Mouse (Mus musculus) layer of hippocampus, postnatal 36 days (tissue): ENCODE measurements at regions not wholly inside any gene's neighbourhood (a gene's known extent, or its start where the extent isn't known, plus 50 kb on each side); places are given as distances from the start of the nearest gene placed in this dataset.
A peak's percentile ranks its signal among the peaks of the same experiment; 100 is the strongest.

Experiments
- DNase-seq, 2 experiments: peaks; one replicate each; pipeline ENCODE4 v3.0.0; 2022

DNA sequence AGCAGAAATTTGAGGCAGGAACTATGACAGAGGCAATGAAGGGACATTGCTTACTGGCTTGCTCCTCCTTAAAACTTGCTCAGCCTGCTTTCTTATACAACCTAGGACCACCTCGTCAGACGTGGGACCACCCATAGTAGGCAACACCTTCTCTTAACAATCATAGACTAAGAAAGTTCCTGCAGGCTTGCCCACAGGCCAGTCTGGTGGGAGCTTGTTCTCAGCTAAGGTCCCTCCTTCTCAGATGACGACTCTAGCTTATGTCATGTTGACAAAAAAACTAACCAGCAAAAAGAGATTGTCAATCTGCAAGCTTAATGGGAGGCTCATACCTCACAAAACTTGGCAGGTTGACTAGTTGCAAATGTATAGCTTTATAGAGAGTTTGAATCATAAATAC is 56.5 kb upstream of the Lsm6 start:
- no peak for DNase-seq

DNA sequence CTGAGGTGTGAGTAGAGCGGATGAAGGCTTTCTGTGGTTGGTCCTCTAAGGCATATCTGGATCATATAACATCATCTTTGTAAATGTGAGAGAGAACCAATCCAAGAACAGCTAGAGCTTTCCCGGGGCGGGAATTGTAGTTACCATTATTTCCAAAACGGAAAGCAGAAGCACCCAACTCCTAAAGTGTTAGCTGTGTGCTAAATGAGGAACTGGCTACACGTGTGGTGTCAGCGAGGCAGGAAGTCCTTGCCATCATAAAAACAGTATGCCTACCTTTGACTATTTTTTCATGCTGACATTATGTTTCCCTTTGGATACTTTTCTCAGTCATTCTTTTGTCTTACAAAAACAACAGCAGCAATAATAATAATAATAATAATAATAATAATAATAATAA is 68.8 kb upstream of the Lsm6 start:
- DNase-seq = no peak

DNA sequence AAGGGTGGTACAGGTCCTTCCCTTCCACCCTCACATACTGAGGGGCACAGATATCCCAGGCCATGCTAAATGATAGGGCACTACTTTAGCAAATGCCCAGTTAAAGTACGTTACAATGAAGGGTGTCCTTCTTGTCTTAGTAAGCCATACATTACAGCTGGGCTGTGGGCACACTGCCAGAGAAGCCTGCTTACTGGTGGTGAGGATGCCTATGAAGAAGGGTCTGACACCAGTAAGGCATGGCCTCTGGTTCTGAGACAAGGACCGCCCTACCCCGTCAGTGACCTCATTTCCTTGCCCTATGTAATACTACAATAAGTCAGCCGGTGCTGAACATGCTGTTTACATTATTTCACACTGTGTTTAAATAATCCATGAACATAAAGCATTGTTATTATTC is 69.6 kb upstream of the Lsm6 start:
- no peak for DNase-seq

DNA sequence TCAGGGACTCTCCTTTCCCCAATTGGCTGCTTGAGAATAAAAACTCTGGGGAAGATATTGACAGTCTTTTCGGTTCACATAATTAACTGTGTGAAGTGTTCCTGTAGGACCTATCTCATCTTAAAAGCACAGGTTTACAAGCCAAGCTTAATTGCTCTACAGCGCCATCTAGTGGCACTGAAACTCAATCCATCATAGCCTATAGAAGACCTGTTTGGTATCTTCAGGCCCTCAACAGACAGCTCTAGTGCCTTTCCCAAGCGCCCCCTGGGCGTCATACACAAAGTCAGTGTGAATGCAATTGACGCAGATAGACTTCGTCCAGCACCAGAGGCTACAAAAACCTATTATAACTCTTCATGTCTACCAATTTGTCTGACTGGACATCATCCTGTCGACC is 78.9 kb upstream of the Lsm6 start:
- DNase-seq = peak; percentile 26 to 38

DNA sequence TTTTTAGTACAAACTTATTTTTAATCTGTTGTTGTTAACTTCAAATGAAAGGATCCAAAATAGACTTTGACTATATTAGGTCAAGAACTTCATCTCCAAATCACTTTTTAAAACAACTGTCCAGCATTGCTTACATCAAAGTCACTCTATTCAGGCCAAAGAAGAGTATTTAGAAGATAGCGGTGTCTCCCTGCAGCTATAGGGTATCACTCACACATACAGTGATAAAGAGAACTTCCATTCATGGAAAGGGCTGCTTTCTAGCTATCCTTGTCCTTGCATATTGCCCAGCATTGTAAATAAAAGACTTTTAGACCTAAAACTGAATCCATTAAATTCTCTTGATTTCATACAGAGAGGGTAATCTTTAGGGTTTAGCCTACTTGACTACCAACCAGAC is 82.1 kb upstream of the Lsm6 start:
- no peak for DNase-seq

DNA sequence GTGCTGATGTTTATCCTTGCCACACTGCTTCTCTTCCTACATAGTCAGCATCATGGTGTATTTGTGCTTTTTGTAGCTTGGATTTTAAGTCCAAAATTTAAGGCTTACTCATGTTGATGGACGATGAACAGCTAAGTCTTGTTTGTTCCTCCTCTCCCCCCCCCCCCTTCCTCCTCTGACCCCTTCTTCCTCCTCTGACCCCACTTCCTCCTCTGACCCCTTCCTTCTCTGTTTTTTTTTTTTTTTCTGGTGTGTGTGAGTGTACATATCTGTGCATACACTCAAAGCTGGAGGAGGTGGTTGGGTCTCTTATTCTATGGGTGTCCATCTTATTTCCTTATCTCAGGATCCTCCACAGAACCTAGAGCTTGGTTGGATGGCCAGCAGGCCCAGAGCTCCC is 87.0 kb upstream of the Lsm6 start:
- DNase-seq = no peak

DNA sequence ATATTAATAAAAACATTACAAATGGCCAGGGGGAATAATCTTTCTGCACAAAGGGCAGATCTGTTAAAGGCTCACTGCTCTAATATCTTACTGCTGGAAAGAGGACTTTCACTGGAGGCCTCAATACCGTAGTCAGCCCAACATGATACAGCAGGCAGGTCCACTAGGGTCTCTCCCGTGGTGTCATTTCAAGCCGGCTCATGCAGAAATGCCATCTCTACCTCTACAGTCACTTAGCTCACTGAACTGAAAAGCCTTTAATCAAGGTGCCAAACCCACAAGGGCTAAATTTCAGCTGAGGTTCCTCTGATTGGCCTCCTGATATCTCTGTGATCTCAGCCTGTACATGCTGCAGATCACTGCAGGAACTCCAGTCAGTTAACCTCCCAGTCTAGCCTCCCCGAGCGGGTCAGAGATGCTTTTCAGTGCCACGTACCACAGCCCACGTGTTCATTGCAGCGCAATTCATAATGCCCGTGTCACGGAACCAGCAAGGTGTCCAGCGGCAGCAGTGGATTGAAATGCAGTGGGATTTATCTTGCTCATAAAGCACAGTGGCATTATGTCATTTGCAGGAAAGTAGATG is 90.4 kb upstream of the Lsm6 start:
- no peak for DNase-seq

DNA sequence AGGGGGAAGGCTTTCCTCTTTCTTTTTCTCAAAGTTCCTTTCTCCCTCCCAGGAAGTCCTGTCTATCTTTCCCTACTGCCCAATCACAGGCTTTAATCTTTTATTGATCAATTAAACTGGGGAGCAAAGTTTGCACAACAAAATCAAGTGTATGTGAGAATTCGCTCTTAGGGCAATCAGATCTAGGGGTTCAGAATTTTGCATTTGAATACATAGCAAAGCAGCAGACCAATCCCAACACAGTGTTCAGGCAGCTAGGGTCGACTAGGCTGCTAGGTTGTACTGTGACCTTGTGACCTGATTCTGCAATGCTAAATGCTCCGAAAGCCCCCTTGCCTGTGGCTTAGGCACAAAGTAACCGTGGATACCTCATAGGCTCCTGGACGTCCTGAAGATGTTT is 91.5 kb upstream of the Lsm6 start:
- no peak for DNase-seq

DNA sequence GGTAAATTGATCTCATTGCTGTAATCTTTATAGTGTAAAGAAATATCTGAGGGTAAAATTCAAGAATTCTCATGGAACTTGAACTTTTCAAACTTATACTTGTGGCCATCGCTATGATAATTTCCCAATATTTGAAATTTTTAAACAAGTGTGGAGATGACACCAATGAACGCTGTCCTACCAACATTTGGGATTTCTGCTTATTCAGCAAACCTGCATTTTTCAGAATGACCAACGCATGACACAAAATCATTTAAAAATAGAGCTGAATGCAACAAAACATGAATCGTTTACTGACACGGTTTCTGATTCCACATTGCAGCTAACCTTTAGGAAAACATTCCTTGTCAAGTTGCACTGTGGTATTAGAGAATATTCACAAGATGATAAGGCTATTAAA is 92.9 kb upstream of the Lsm6 start:
- DNase-seq = no peak

DNA sequence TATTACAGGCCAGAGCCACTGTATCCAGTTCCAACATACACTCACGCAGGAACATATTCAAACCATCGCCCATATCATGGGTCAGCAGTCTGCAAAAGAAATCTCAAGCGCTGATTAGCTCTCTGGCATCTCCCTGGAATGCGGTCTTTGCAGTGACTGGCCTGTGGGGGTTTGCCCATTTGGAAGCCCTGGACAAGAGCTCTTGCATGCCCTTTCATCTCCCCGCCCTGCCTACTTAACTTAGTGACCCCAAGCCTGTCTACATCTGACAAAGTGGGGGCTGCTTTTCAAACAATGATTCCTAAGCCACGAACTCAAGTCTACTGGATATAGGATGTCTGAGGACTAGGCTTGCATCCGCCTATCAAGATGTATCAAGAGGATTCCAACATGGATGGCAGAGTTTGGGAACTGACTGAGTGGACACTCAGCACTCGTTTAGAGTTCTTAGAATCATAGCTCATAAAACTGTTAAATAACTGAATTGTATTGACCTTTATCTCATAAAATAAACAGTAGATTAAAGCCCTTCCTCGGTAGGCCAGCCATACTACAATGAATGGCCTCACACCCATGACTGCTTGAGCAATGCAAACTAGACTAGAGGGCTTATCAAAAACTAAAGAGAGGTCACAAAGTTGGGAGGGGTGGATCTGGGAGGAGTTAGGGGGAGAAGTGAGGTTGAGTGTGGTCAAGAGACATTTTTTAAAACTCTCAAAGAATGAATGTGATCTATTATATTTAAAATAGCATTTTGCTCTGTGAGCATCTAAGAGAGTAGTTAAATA is 97.4 kb upstream of the Zfp827 start:
- DNase-seq = no peak

DNA sequence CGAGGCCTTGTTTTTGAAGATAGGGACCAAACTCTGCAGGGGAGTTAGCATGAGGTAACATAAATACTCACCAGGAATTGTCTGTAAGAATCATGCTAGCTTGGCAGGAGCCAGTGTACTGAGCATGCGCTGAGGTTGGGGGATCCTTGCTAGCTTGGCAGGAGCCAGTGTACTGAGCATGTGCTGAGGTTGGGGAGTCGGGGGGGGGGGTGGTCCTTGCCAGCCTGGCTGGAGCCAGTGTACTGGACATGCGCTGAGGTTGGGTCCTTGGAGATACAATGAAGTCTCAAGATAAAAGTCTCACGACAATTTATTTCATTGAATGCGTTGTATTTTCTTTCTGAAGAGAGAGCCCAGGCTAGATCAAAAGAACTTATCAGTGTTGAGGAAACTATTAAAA is 96.2 kb upstream of the Zfp827 start:
- DNase-seq = no peak

DNA sequence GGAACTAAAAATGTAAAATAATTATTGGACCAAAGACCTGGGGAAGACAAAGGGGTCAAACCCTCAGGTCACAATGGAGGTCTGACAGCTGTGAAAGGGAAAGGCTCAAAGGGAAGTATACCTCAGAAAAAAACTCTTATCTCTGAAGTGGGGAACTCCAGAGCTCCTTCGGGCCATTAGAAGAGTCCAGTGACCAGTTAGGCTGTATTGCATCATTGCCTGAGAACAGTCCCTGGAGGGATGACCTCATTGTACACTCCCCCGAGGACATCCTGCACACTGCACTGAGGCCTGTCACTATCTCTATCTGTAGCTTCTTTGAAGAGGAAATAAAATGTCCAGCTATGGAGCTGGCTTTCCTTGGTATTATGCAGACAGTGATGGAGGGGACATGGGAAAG is 88.2 kb upstream of the Zfp827 start:
- no peak for DNase-seq

DNA sequence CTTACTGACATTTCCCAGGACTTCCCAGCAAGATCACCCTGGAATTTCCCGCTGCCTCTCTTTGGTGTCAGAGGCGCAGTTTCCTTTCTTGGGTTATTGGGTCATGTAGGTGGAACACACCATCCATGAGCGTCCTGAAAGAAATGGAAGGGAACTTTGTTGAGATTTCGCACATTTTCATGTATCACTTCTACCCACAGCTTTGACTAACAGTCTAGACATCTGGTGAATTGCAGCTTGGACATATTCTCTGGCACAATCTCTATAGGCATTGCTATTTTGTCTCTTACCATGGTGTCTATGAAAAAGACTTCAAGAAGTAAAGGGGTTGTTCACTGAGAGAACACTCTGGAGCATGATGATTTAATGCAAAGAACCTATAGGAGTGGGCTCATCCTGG is 86.7 kb upstream of the Zfp827 start:
- no peak for DNase-seq

DNA sequence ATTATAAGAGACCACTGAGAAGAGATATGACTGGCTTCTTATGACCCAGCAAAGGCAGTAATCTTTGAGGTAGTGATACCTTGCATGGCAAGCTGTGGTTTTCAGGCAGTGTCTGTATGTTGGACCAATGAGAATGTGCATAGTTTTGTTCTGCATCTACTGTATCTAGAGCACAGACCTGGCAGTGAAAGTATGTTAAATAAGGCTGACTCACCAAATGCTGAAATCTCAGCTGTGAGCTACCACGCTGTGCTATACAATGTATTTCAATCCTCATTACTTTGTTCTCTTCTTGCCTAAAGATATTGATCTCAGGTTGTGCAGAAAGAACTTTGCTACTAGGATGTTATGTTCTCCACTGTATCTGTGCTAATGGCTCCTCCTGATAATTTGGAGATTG is 83.9 kb upstream of the Zfp827 start:
- no peak for DNase-seq

DNA sequence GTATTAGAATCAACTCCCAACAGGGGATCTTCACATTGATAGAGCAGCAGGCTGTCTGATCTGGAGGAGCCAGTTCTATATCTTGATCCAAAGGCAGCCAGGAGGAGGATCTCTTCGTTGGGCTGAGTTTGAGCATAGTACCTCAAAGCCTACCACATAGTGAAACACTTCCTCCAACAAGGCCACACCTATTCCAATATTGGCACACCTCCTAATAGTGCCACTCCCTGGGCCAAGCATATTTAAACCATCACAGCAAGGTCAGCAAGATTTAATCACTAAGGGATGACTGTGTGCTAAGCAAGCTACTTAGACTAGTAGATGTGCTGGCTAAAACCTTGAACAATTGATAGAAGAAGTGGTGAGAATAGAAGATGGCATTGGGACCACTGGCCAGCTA is 82.6 kb upstream of the Zfp827 start:
- DNase-seq = no peak

DNA sequence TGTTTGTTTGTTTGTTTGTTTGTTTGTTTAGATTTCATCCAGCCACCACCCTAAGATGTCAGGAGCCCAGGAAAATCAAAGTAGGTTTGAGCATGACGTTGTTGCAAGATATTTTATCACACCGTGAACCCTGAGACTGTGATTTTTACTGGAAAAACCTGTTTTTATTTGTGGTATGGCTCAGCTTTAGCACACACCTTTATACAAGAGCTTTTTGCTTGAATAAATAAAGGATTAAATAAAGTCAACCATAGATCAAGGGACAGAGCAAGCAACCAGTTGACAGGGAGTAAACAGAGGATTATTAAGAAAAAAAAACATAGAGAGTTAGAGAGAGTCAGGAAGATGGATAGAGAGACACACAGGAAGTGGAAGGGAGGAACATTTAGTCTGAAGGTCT is 82.2 kb upstream of the Zfp827 start:
- DNase-seq = no peak

DNA sequence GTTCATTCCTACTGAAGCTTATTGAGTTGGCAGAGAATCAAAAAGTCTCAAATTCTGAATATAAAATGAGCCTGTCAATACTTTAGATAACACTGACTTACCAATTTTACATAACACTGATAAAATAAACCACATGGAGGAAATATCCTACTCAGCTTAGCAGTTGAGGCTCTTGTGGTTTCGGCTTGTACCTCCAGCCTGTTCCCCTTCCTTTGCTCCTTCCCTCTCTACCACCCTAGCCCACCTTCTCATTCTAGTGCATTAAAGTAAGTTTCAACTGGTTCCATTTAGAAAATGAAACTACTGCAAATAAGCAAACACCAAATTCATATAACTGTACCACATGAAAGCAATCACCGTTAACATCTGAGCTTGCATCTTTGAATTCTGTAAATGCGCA is 53.2 kb upstream of the Zfp827 start:
- DNase-seq = no peak
